Mouse (Mus musculus): ENCODE data around the gene Vps8. TPM values are rescaled to one million over a fixed set of nuclear protein-coding genes. Genes with fewer than 3 reads are reported as not detected.

Vps8 gene
- polyA plus RNA-seq, 1 experiment = 8.2 TPM

- no peak for DNase-seq (ENCODE audit: low read depth in 1 of 2, low spot score in 2 of 2)
- H3K27ac ChIP-seq (ENCODE audit: insufficient read depth, low read length) = no peak overlapping the region
- H3K36me3 ChIP-seq (ENCODE audit: control insufficient read depth, insufficient read depth, low read length) = no peaks in the 10 kb centered on the region
- H3K4me3 ChIP-seq (ENCODE audit: extremely low read depth, insufficient read depth, insufficient read length) = no peak overlapping the region
- 95% methylated on average over 6 of the region's 6 CpGs for WGBS
- TF ChIP-seq CTCF (IDR thresholded peaks at IDR 0.05; ENCODE audit: extremely low read depth, insufficient read depth, insufficient read length, insufficient replicate concordance) (no peak), POLR2A (IDR thresholded peaks at IDR 0.05; ENCODE audit: low read depth, low read length) (no peak)
- H3K4me1 ChIP-seq (ENCODE audit: control insufficient read depth, insufficient read depth, insufficient read length) = peaks cover 4% of the 10 kb centered on the region; the same call in 1 of the 2 replicates
- H3K27me3 ChIP-seq (ENCODE audit: control insufficient read depth, insufficient read depth, low read length) = no peaks in the 10 kb centered on the region
These were observed 166.2 kb downstream of the Vps8 start for GRCm38 (mm10) chr16:21589110-21589509.

GRCm38 (mm10) chr16:21590806-21591205 lies 167.9 kb downstream of the Vps8 start:
- 54% methylated on average over 5 of the region's 5 CpGs for WGBS
- Histone ChIP-seq H3K36me3 (ENCODE audit: control insufficient read depth, insufficient read depth, low read length) (no peaks in the 10 kb centered on the region), H3K27ac (ENCODE audit: insufficient read depth, low read length) (no peak overlapping the region), H3K4me3 (ENCODE audit: extremely low read depth, insufficient read depth, insufficient read length) (no peak overlapping the region), H3K4me1 (ENCODE audit: control insufficient read depth, insufficient read depth, insufficient read length) (peaks cover 4% of the 10 kb centered on the region; the same call in 1 of the 2 replicates), H3K27me3 (ENCODE audit: control insufficient read depth, insufficient read depth, low read length) (no peaks in the 10 kb centered on the region)
- TF ChIP-seq POLR2A (IDR thresholded peaks at IDR 0.05; ENCODE audit: low read depth, low read length) (no peak), CTCF (IDR thresholded peaks at IDR 0.05; ENCODE audit: extremely low read depth, insufficient read depth, insufficient read length, insufficient replicate concordance) (no peak)
- peak; percentile 9 to 45 for DNase-seq (ENCODE audit: low read depth in 1 of 2, low spot score in 2 of 2)

GRCm38 (mm10) chr16:21591511-21591910 lies 168.6 kb downstream of the Vps8 start:
- 95% methylated on average over 2 of the region's 2 CpGs for WGBS
- H3K36me3 ChIP-seq (ENCODE audit: control insufficient read depth, insufficient read depth, low read length) = no peaks in the 10 kb centered on the region

GRCm38 (mm10) chr16:21595539-21595938 lies 172.6 kb downstream of the Vps8 start:
- H3K27me3 ChIP-seq (ENCODE audit: control insufficient read depth, insufficient read depth, low read length) = no peaks in the 10 kb centered on the region
- TF ChIP-seq POLR2A (IDR thresholded peaks at IDR 0.05; ENCODE audit: low read depth, low read length) (no peak), CTCF (IDR thresholded peaks at IDR 0.05; ENCODE audit: extremely low read depth, insufficient read depth, insufficient read length, insufficient replicate concordance) (no peak)
- no peaks in the 10 kb centered on the region for H3K4me1 ChIP-seq (ENCODE audit: control insufficient read depth, insufficient read depth, insufficient read length)
- no peaks in the 10 kb centered on the region for H3K36me3 ChIP-seq (ENCODE audit: control insufficient read depth, insufficient read depth, low read length)
- no peak for DNase-seq (ENCODE audit: low read depth in 1 of 2, low spot score in 2 of 2)
- WGBS = 71% methylated on average over 6 of the region's 6 CpGs
- H3K27ac ChIP-seq (ENCODE audit: insufficient read depth, low read length) = no peak overlapping the region
- H3K4me3 ChIP-seq (ENCODE audit: extremely low read depth, insufficient read depth, insufficient read length) = no peak overlapping the region

More at GRCm38 (mm10) chr16:21591511-21591910, 168.6 kb downstream of the Vps8 start:
- Histone ChIP-seq H3K27ac (ENCODE audit: insufficient read depth, low read length) (no peak overlapping the region), H3K4me3 (ENCODE audit: extremely low read depth, insufficient read depth, insufficient read length) (no peak overlapping the region), H3K27me3 (ENCODE audit: control insufficient read depth, insufficient read depth, low read length) (no peaks in the 10 kb centered on the region), H3K4me1 (ENCODE audit: control insufficient read depth, insufficient read depth, insufficient read length) (peaks cover 4% of the 10 kb centered on the region; the same call in 1 of the 2 replicates)
- TF ChIP-seq CTCF (IDR thresholded peaks at IDR 0.05; ENCODE audit: extremely low read depth, insufficient read depth, insufficient read length, insufficient replicate concordance) (no peak), POLR2A (IDR thresholded peaks at IDR 0.05; ENCODE audit: low read depth, low read length) (no peak)
- no peak for DNase-seq (ENCODE audit: low read depth in 1 of 2, low spot score in 2 of 2)

- H3K27me3 ChIP-seq (ENCODE audit: control insufficient read depth, insufficient read depth, low read length) = no peaks in the 10 kb centered on the region
- H3K27ac ChIP-seq (ENCODE audit: insufficient read depth, low read length) = no peak overlapping the region
- no peak for DNase-seq (ENCODE audit: low read depth in 1 of 2, low spot score in 2 of 2)
- H3K36me3 ChIP-seq (ENCODE audit: control insufficient read depth, insufficient read depth, low read length) = no peaks in the 10 kb centered on the region
- TF ChIP-seq POLR2A (IDR thresholded peaks at IDR 0.05; ENCODE audit: low read depth, low read length) (no peak), CTCF (IDR thresholded peaks at IDR 0.05; ENCODE audit: extremely low read depth, insufficient read depth, insufficient read length, insufficient replicate concordance) (no peak)
- 87% methylated on average over 6 of the region's 6 CpGs for WGBS
- H3K4me1 ChIP-seq (ENCODE audit: control insufficient read depth, insufficient read depth, insufficient read length) = no peaks in the 10 kb centered on the region
- no peak overlapping the region for H3K4me3 ChIP-seq (ENCODE audit: extremely low read depth, insufficient read depth, insufficient read length)
These were observed 181.4 kb downstream of the Vps8 start for GRCm38 (mm10) chr16:21604354-21604753.

GRCm38 (mm10) chr16:21606249-21607020 lies 183.5 kb downstream of the Vps8 start:
- 81% methylated on average over 6 of the region's 6 CpGs for WGBS
- DNase-seq (ENCODE audit: low read depth in 1 of 2, low spot score in 2 of 2) = no peak
- TF ChIP-seq CTCF (IDR thresholded peaks at IDR 0.05; ENCODE audit: extremely low read depth, insufficient read depth, insufficient read length, insufficient replicate concordance) (no peak), POLR2A (IDR thresholded peaks at IDR 0.05; ENCODE audit: low read depth, low read length) (no peak)
- H3K4me3 ChIP-seq (ENCODE audit: extremely low read depth, insufficient read depth, insufficient read length) = no peak overlapping the region
- no peaks in the 10 kb centered on the region for H3K4me1 ChIP-seq (ENCODE audit: control insufficient read depth, insufficient read depth, insufficient read length)
- H3K36me3 ChIP-seq (ENCODE audit: control insufficient read depth, insufficient read depth, low read length) = no peaks in the 10 kb centered on the region
- no peaks in the 10 kb centered on the region for H3K27me3 ChIP-seq (ENCODE audit: control insufficient read depth, insufficient read depth, low read length)
- no peak overlapping the region for H3K27ac ChIP-seq (ENCODE audit: insufficient read depth, low read length)

Data from spleen, adult 2 months (tissue).